ENCODE assay signal across 11 mouse cellular contexts in the genomic region with DNA sequence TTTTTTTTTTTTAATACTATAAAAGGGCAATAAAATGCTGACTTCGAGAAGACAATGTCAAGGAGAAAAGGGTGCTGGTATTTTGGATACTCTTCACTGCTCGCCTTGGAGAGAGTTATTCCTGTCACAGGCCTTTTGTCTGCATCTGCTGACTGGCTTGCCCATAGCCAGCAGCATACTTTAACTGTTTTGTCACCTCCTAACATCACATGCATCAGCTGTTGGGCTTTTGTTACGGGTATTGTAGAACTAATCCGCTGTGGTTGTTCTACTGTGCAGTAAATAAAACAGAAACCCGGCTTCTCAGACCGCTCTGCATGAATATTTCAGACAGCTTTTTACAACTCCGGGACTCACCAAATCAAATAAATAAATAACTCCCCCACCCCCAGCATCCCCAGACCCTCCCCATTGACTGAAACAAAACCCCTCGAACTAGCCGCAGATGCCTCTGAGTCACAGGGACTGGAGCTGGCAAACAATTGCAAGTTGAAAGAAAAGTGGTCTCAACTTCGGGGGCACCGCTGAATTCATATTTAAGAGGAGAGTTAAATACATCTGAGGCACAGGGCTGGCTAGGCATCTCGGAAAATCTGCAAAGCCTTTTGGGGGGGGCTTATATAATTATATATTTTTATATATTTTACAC. TPM values are rescaled to one million over a fixed set of nuclear protein-coding genes. Genes with fewer than 3 reads are reported as not detected.
A peak's percentile ranks its signal among the peaks of the same experiment; 100 is the strongest.
DNase-seq lines count a peak whose midpoint lies in the region; ATAC-seq and TF ChIP-seq lines count a peak whose summit lies in the region.
"Had no signal": no experiment of that assay in that cellular context is flagged by ENCODE, and none has a peak within 500 bp of the region (broad histone marks: within the 10 kb centered on the region; RNA-seq: fewer than 3 reads in every experiment).

No protein-coding gene starts in this region.

- H3K36me3 ChIP-seq in forebrain, embryonic 14.5 days (ENCODE audit: control insufficient read depth, insufficient read depth, low read length): no peaks in the 10 kb centered on the region
- no peaks in the 10 kb centered on the region for H3K36me3 ChIP-seq in hindbrain, embryonic 12.5 days
- H3K36me3 ChIP-seq in neural tube, embryonic 12.5 days: 0 out of 2 replicates have a peak, but pooled peaks cover 14% of the 10 kb centered on the region

- H3K9ac ChIP-seq in forebrain, embryonic 14.5 days (ENCODE audit: low read length): no peak overlapping the region
- H3K9ac ChIP-seq in hindbrain, embryonic 12.5 days: no peak overlapping the region
- H3K9ac ChIP-seq in neural tube, embryonic 12.5 days: no peak overlapping the region
- H3K9ac ChIP-seq: liver, embryonic 14.5 days had no signal

- no peak for DNase-seq in layer of hippocampus, adult 2 months (ENCODE audit: low spot score in 2 of 2)
- no peak for DNase-seq in layer of hippocampus, adult 9-10 months (ENCODE audit: low spot score)
- peak; percentile 62 for DNase-seq in forebrain, embryonic 14.5 days (ENCODE audit: low spot score)
- no peak for DNase-seq in layer of hippocampus, postnatal 14 days (ENCODE audit: low spot score in 2 of 2)
- no peak for DNase-seq in lung, adult 2 months
- no peak for DNase-seq in lung, postnatal 4 days
- DNase-seq: layer of hippocampus, adult 9-11 months had no signal

- no peak for TF ChIP-seq CTCF in layer of hippocampus, adult 2 months (conservative IDR thresholded peaks at IDR 0.05)
- no peak for TF ChIP-seq CTCF in lung, adult 2 months (IDR thresholded peaks at IDR 0.05; ENCODE audit: insufficient read depth, low read length)

- 0 out of 2 replicates have a peak, but pooled peaks cover 5% of the 10 kb centered on the region for H3K27me3 ChIP-seq in forebrain, embryonic 14.5 days (replicated peaks; ENCODE audit: control insufficient read depth, insufficient read depth, low read length)
- no peaks in the 10 kb centered on the region for H3K27me3 ChIP-seq in hindbrain, embryonic 12.5 days
- no peaks in the 10 kb centered on the region for H3K27me3 ChIP-seq in neural tube, embryonic 12.5 days (replicated peaks)

- H3K4me3 ChIP-seq in layer of hippocampus, adult 2 months: no peak overlapping the region
- H3K4me3 ChIP-seq in forebrain, embryonic 14.5 days (ENCODE audit: low read depth, low read length): no peak overlapping the region
- H3K4me3 ChIP-seq in hindbrain, embryonic 12.5 days: no peak overlapping the region
- no peak overlapping the region for H3K4me3 ChIP-seq in neural tube, embryonic 12.5 days
- no peak overlapping the region for H3K4me3 ChIP-seq in lung, adult 2 months (replicated peaks; ENCODE audit: extremely low read depth, low read depth, low read length)

- ATAC-seq in forebrain, embryonic 14.5 days: peak; percentile 37; the same call in 1 of the 2 replicates
- ATAC-seq in hindbrain, embryonic 12.5 days (ENCODE audit: low FRiP score): peak; percentile 59; the same call in 1 of the 2 replicates
- peak; percentile 73 for ATAC-seq in neural tube, embryonic 12.5 days (ENCODE audit: low FRiP score, low read depth)

- H3K9me3 ChIP-seq in forebrain, embryonic 14.5 days (replicated peaks; ENCODE audit: control insufficient read depth, low read length): no peaks in the 10 kb centered on the region
- H3K9me3 ChIP-seq in hindbrain, embryonic 12.5 days (replicated peaks): no peaks in the 10 kb centered on the region
- no peaks in the 10 kb centered on the region for H3K9me3 ChIP-seq in neural tube, embryonic 12.5 days

- no peak for TF ChIP-seq POLR2A in lung, adult 2 months (IDR thresholded peaks at IDR 0.05; ENCODE audit: borderline replicate concordance, extremely low read depth, low read depth, low read length)

- 0 out of 2 replicates have a peak overlapping the region, but pooled peaks have one; percentile 14 for H3K4me2 ChIP-seq in forebrain, embryonic 14.5 days (ENCODE audit: low read length)
- 0 out of 2 replicates have a peak overlapping the region, but pooled peaks have one; percentile 11 for H3K4me2 ChIP-seq in hindbrain, embryonic 12.5 days (replicated peaks)
- peak overlapping the region; percentile 18 for H3K4me2 ChIP-seq in neural tube, embryonic 12.5 days (replicated peaks)

- peak overlapping the region; percentile 40; the same call in 1 of the 2 replicates for H3K27ac ChIP-seq in layer of hippocampus, adult 2 months
- H3K27ac ChIP-seq in forebrain, embryonic 14.5 days (ENCODE audit: low read depth, low read length): no peak overlapping the region
- 0 out of 2 replicates have a peak overlapping the region, but pooled peaks have one; percentile 60 for H3K27ac ChIP-seq in hindbrain, embryonic 12.5 days
- H3K27ac ChIP-seq in neural tube, embryonic 12.5 days: no peak overlapping the region
- H3K27ac ChIP-seq: liver, embryonic 14.5 days had no signal

- WGBS in forebrain, embryonic 14.5 days: 10% methylated on average over 12 of the region's 12 CpGs
- WGBS in hindbrain, embryonic 12.5 days: 8% methylated on average over 12 of the region's 12 CpGs
- WGBS in neural tube, embryonic 12.5 days: 14% methylated on average over 12 of the region's 12 CpGs
- WGBS in lung, adult 2 months: 52% methylated on average over 12 of the region's 12 CpGs

- H3K4me1 ChIP-seq in forebrain, embryonic 14.5 days (ENCODE audit: control insufficient read depth, insufficient read depth, low read length): peaks cover 21% of the 10 kb centered on the region
- peaks cover 46% of the 10 kb centered on the region for H3K4me1 ChIP-seq in hindbrain, embryonic 12.5 days
- peaks cover 50% of the 10 kb centered on the region for H3K4me1 ChIP-seq in neural tube, embryonic 12.5 days
- H3K4me1 ChIP-seq in lung, adult 2 months (ENCODE audit: control insufficient read depth, insufficient read depth, low read length): no peaks in the 10 kb centered on the region

RNA-seq across cellular contexts. Expression of gene Prox1, which starts 41.7 kb away (rescaled TPM):
- total RNA-seq in layer of hippocampus, adult 2 months (2021): 100 to 1,000 TPM; 102 to 112 TPM
- polyA plus RNA-seq in forebrain, embryonic 14.5 days (2014; fragmentation: Nextera tagmentation; extraction: Ambion mirVana): 10.2 and 12.8 TPM in 2 replicates
- 10.8 and 12.5 TPM in 2 replicates for polyA plus RNA-seq in hindbrain, embryonic 12.5 days (2016; fragmentation: Nextera tagmentation; extraction: Ambion mirVana)
- polyA plus RNA-seq in neural tube, embryonic 12.5 days (2016; fragmentation: Nextera tagmentation; extraction: Ambion mirVana): 17.7 and 18.6 TPM in 2 replicates
- 100 to 1,000 TPM; 104 to 105 TPM for total RNA-seq in layer of hippocampus, postnatal 14 days (2021)
- 0.78 and 1.2 TPM in 2 replicates for polyA plus RNA-seq in lung, adult 2 months (2012; rRNA removed)
- total RNA-seq: hematopoietic stem cell, adult 5-6 weeks had no signal

Comparison
In these comparisons a context has a peak if more than half of its experiments do, and no peak if none do; other contexts are left out.
1. H3K27ac ChIP-seq: peak in layer of hippocampus, adult 2 months (single experiment) and hindbrain, embryonic 12.5 days (single experiment); none in forebrain, embryonic 14.5 days (single experiment) and neural tube, embryonic 12.5 days (single experiment).
2. Peak in every context shown above with its lines, with median percentiles within 50 percentile points of each other: ATAC-seq and H3K4me2 ChIP-seq.